Mouse (Mus musculus) left cerebral cortex, postnatal 14 days (tissue): ENCODE measurements at regions not wholly inside any gene's neighbourhood (a gene's known extent, or its start where the extent isn't known, plus 50 kb on each side); places are given as distances from the start of the nearest gene placed in this dataset.

ENCODE experiments used
- DNase-seq, 2 experiments: peaks; one replicate each; pipeline ENCODE4 v3.0.0; 2021 to 2022; ENCODE audit warnings: low spot score in 2 of 2, mixed read lengths in 1 of 2
- intact Hi-C: fragments of 180-260 bp; cut with DNase I; formaldehyde crosslinking; loops from one replicate; pipeline ENCODE4 v1.15.1; 2025

DNA sequence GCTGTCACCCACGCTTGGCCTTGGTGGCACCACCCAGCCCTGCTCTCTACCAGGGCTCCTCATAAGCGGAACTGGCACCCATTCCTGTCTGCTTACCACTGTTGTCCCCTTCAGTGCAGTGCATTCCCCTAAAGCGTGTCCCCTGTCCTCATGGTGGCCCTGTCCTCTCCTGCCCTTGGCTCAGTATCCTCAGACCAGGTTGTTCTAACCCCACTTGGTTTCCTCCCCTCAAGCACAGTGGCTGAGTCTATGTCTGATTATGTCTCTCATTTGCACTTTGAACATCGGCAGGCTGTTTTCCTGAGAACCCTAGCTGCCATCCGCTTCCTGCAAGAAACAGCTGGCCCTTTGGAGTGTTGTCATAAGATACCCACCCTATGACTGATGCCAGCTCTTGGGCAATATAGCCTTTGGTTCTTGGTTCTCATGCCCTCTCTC, 130.5 kb downstream of the Ndufa10 start:
- intact Hi-C loops: no loop called here
- no peak for DNase-seq

DNA sequence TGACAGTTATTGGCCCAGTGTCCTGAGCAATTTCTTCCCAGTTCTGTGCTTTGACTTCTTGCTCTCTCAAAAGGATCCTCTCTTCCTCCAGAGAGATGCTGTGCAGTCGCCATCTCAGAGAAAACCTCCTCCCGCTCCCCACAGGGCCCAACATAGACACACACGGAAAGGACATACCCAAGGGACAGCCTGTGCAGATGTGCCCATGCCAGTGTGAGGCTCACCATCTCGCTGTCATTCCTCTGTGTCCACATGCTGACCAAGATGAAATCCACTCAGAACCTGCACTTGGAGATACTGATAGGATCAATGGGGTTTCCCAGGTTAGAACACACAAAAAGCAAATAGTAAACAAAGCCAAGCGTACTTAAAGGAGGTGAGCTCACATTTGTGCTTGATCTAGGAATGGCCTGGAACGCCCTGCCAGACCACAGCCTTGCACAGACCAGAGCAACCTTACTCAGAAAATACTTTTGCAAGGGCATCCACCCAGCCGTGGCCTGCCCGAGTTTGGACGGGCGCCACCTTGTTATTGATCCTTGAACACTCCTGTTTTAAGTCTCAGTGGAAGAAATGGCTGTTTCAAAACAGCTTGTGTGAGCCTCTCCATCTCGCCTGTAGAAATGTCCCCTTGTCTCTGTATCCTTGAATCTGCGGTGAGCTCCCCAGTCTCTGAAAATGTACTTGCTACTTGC, 131.7 kb downstream of the Ndufa10 start:
- intact Hi-C loops: no loop called here
- no peak for DNase-seq

DNA sequence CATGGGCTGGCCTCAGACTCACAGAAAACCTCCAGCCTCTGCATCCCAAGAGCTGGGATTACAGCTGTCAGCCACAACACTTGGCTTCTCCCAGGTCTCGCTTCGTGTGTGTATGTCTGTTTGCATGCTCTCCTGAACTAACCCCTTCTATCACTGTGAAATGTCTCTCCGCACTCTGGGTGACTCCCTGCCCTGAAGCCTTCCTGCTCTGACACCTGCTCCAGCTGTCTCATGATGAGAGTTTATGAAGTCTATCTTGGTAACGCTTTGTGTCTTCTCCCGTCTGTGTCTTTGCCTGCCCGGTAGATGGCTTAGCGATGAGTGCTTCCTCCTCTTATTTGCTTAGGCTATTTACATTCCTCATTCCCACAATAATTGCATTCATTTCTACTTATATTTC, 133.0 kb downstream of the Ndufa10 start:
- DNase-seq: no peak
- intact Hi-C loops: no loop called here

DNA sequence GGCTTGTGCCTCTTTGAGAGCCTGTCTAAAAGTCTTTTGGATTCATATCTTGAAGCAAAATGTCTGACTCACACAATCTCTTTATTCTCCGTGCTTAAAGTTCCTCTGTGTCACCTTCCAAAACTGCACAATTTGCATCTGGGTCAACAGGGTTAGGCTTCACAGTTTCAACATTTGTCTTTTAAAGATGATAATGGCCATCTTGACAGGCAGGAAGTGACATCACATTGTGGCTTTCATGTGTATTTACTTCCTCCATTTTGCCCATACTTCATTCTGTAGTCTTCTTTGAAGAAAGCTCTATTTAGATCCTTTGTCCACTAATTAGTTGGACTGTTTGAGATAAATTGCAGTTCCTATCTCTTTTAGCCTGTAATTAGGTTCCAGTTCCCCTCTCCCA, 135.1 kb downstream of the Ndufa10 start:
- intact Hi-C loops: no loop called here
- no peak for DNase-seq

DNA sequence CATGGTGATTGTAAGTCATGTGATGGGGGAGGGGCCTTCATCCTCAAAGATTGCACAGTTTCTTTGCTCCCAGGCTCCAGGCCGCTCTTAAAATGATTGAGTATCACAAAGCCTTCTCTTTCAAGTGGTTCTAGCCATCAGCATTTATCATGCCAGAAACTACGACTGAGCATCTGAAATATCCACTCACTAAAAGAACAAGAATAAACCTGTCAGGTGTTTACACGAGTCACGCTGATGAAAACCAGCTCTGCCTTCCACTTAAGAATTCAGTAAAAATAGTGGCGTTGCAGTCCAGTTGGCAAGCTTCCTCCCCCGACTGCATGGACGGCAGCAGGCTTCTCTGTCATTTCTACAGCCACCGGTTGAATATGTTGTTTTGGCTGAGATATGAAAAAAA, 136.2 kb downstream of the Ndufa10 start:
- intact Hi-C loops: no loop called here
- no peak for DNase-seq

GRCm38 (mm10) chr1:92332248-92332584, 136.7 kb upstream of the Hdac4 start:
- DNase-seq: no peak
- intact Hi-C loops: no loop called here

- DNase-seq: no peak
- intact Hi-C loops: no loop called here
Measured at GRCm38 (mm10) chr1:92331559-92332247, 136.2 kb upstream of the Hdac4 start.

- intact Hi-C loops: no loop called here
Measured at GRCm38 (mm10) chr1:92330181-92330580, 134.7 kb upstream of the Hdac4 start.

GRCm38 (mm10) chr1:92329491-92329890, 134.0 kb upstream of the Hdac4 start:
- DNase-seq: no peak
- intact Hi-C loops: no loop called here

More at GRCm38 (mm10) chr1:92330181-92330580, 134.7 kb upstream of the Hdac4 start:
- DNase-seq: no peak

GRCm38 (mm10) chr1:92327141-92327540, 131.6 kb upstream of the Hdac4 start:
- no peak for DNase-seq
- intact Hi-C loops: no loop called here

- intact Hi-C loops: no loop called here
- no peak for DNase-seq
Measured at GRCm38 (mm10) chr1:92325281-92325680, 129.8 kb upstream of the Hdac4 start.

DNA sequence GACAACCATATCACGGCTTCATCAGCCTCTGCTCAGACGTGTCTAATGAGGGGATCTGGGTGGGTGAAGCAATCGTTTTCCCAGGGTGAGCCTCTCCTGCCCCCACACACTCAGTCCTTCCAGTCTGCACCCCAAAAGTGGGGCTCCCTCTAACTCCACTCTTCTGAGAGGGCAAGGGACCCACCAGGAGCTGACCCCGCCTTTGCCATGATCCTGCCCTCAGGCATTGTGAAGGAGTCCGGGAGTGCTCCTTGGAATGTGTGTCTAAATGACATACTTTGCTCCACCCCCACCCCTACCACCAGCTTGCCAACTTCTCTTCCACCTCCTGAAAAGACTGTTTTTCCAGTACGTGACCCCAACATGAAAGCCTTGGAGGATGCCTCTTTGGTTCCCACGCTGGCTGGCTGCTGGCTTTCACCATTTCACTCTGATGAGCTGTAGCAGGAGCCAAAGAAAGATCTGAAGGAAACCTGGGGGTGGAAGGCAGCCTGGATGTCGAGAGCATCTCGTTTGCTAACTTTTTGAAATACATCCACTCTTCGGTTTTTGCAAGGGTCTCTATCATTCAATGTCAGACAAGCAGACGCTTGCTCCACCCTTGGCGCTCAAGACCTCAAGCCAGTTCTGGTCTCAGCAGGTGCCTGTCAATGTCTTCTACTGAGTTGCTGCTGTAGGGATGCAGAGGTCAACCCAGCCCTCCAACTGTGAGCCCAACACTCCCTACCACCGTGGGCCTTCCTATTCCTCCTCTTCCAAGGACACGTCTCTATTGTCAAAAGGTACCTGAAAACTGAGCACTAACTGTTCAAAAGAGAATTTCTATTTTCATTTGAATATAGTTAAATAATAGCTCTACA, 128.8 kb upstream of the Hdac4 start:
- peak; percentile 38 to 60 for DNase-seq
- intact Hi-C loops: no loop called here

GRCm38 (mm10) chr1:92317131-92317530, 121.6 kb upstream of the Hdac4 start:
- intact Hi-C loops: no loop called here
- DNase-seq: no peak

DNA sequence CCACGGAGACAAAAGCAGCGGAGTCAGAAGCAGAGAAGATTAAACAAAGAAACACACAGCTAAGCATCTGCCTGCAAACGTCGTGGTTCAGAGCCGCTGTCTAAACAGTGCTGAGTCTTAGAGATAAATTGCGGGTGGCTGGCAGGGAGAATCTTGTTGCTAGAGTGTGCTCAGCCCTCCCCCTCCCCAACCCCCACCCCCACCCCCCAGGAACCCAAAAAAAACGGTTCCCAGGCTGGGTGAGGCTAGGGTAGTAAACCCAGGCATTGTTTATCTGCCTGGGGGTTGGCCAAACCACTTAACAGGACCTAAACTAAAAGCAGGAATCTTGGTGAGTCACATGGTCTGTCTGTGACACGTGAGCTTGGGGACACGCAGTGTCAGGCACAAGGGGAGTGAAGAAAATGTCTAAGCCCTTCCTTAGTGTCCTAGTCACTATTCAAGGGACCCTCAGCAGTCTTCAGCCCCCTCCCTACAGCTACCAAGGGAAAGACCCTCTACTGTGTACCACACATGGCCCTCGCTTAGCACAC, 120.8 kb upstream of the Hdac4 start:
- DNase-seq: no peak
- intact Hi-C loops: no loop called here

GRCm38 (mm10) chr1:92313001-92313597, 117.6 kb upstream of the Hdac4 start:
- intact Hi-C loops: loop anchor here (5.0 kb wide), 1 partner anchor 79 kb away; no protein-coding TSS in a partner anchor
- no peak for DNase-seq

DNA sequence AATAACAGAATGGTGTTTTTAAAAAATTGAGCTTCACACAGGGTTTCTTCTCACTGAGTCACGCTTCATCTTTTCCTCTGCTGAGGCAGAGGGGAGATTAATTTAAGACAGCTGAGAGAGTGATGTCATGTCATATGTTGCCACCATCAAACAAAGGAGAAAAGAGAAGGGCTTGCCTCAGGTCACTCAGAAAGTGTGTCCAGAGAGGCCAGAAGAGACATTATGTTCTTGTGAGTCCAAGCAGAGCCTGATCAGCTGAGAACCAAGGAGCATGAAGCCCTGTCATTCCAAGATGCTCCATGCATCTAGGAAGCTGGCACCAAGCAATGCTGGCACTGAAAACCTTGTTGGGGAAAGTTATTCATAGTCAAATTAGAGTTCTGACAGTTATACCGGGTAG, 114.4 kb upstream of the Hdac4 start:
- intact Hi-C loops: loop anchor here (5.0 kb wide), 1 partner anchor 82 kb away; no protein-coding TSS in a partner anchor
- peak; percentile 23 to 64 for DNase-seq

DNA sequence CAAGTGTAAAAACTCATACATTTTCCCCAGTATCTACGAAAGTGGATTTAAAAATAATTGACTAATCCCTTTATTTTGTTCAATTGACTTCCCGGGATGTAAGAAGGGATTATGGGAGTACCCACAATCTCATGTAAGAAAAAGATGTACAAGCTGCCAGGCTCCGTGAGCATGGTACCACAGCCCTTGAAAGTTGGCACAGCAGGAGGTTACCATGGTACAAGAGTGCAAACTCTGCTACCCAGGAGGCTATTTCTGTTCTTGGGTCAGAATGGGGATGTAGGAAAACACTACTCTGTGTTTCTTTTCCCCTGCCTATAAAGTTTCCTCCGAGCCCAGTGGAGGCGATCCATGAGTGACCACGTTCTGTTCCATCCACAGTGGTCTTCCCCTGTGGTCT, 113.9 kb upstream of the Hdac4 start:
- intact Hi-C loops: no loop called here
- no peak for DNase-seq

DNA sequence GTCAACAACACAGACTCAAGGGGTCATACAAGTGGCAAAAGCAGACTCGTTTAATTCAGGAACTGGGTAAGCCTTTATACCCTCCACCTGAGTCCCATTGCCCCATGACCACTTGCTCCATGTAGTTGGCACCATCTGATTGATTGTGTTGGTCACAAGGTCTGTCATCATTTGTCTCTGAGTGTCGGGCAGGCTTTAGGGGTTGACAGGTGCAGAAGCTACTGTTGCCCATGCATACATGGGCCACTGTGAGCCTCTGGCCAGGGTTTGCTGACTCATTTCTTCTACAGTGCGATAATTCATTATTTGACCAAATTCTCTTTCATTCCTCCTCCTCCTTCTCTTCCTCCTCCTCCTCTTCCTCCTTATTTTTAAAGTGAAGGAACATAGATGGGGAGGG, 113.0 kb upstream of the Hdac4 start:
- no peak for DNase-seq
- intact Hi-C loops: no loop called here

DNA sequence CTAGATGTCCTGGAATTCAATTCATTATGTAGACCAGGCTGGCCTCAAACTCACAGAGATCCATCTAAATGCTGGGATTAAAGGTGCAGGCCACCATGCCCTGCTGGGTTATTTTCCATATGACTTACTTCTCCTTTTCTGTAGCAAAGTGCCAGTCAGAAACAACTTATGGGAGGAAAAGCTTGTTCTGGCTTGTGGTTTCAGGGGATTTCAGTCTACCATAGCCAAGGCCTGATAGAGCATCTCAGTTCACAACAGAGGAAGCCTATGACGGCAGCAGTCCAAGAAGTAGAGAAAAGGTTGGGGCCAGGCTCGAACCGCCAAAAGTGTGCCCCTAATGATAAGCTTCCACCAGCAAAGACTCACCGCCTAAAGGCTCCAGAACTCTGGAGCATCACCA, 110.5 kb upstream of the Hdac4 start:
- intact Hi-C loops: no loop called here
- no peak for DNase-seq

- intact Hi-C loops: loop anchor here (5.0 kb wide), 1 partner anchor 88 kb away; no protein-coding TSS in a partner anchor
- peak; percentile 65 to 68 for DNase-seq
Measured at GRCm38 (mm10) chr1:92299041-92299440, 103.5 kb upstream of the Hdac4 start.
